Mouse (Mus musculus) heart, adult 2 months (tissue): Measurements from ENCODE around the gene Palld. TPM values are rescaled to one million over a fixed set of nuclear protein-coding genes. Genes with fewer than 3 reads are reported as not detected.

Experiments used
- DNase-seq, 2 experiments: peaks; one replicate each; pipeline ENCODE4 v3.0.0; 2021
- H3K27ac ChIP-seq: fragments of 200-600 bp; 2 replicates; pipeline ENCODE4 v1.8.1; 2022
- H3K27me3 ChIP-seq: fragments of 200-500 bp; 2 replicates; pipeline ENCODE4 v1.6.1; 2012; ENCODE audit warnings: mild to moderate bottlenecking, low read length, inconsistent platforms, mixed read lengths; ENCODE audit not compliant: control insufficient read depth, insufficient read depth
- H3K36me3 ChIP-seq: fragments of 200-500 bp; 2 replicates; pipeline ENCODE4 v1.6.1; 2012; ENCODE audit warnings: low read length, inconsistent platforms; ENCODE audit not compliant: control insufficient read depth, insufficient read depth
- H3K4me1 ChIP-seq: fragments of 200-500 bp; 2 replicates; pipeline ENCODE4 v1.6.1; 2011; ENCODE audit warnings: low read length; ENCODE audit not compliant: control insufficient read depth, insufficient read depth
- H3K4me3 ChIP-seq: fragments of 200-600 bp; 2 replicates; pipeline ENCODE4 v1.8.1; 2022
- H3K79me2 ChIP-seq: fragments of 200-500 bp; replicated peaks from 2 replicates; pipeline ENCODE4 v1.6.1; 2012; ENCODE audit warnings: mild to moderate bottlenecking, inconsistent platforms, low read length, moderate library complexity, mixed read lengths; ENCODE audit not compliant: control insufficient read depth, insufficient read depth
- H3K9ac ChIP-seq: fragments of 200-500 bp; 2 replicates; pipeline ENCODE4 v1.6.1; 2012; ENCODE audit warnings: low read depth, mild to moderate bottlenecking, control low read depth, inconsistent platforms, low read length, mixed read lengths
- CTCF ChIP-seq: fragments of 200-600 bp; IDR thresholded peaks from 2 replicates; pipeline ENCODE4 v1.8.1; 2022; ENCODE audit warnings: antibody characterized with exemption, mild to moderate bottlenecking, moderate library complexity
- EP300 ChIP-seq: fragments of 200-500 bp; IDR thresholded peaks from 2 replicates; pipeline ENCODE4 v1.6.1; 2011; ENCODE audit warnings: low read depth, low read length, control low read depth; ENCODE audit not compliant: insufficient read depth
- POLR2A ChIP-seq: fragments of 200-500 bp; IDR thresholded peaks from 2 replicates; pipeline ENCODE4 v1.6.1; 2011; ENCODE audit warnings: mild to moderate bottlenecking, low read depth, low read length, control low read depth; ENCODE audit not compliant: insufficient read depth
- WGBS: fragments of 180-500 bp; shearing (Covaris S2); methylation state at CpG from one replicate; pipeline ENCODE4 v1.1.7; 2018; 5-methylcytosine and 5-hydroxymethylcytosine counted together
- intact Hi-C: fragments of 180-260 bp; cut with DNase I; formaldehyde crosslinking; loops from one replicate; pipeline ENCODE4 v1.15.1; 2025
- polyA plus RNA-seq: library from polyadenylated mRNA; depleted of rRNA; stranded (reverse); fragments of >200 nt; gene quantifications from 2 replicates; pipeline ENCODE4 v1.2.3, GENCODE M21; 2012
- total RNA-seq, 2 experiments: library from RNA; stranded (reverse); gene quantifications; 2 replicates each; pipeline ENCODE4 v1.2.3; 2021

The Palld gene
- total and polyA plus RNA-seq, 3 experiments: 60.3 to 188 (median 169) TPM

DNA sequence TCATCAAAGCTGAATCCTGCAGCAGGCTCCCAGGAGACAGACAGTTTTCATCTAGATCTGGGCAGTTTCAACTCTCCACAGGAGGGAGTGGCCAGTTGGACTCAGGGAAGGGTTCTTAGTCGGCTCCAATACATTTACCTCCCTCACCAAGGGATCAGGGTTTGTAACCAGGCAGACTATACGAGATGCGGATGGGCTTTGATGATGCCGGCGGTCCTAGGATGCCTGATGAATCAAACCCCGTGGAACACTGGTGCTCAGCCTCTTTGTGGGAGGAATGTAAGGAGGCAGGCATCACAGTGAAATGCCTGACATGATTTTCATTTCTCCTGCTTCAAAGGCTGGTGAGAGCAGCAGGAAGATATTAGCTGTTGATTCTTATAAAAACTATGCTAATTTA is 347.1 kb downstream of the Palld start:
- Histone ChIP-seq H3K27ac (no peak overlapping the region), H3K4me1 (peaks cover 22% of the 10 kb centered on the region), H3K4me3 (no peak overlapping the region), H3K9ac (no peak overlapping the region), H3K79me2 (no peaks in the 10 kb centered on the region), H3K27me3 (no peaks in the 10 kb centered on the region), H3K36me3 (peaks cover 13% of the 10 kb centered on the region)
- intact Hi-C loops: loop anchor here (5.0 kb wide), 1 partner anchor 62 kb away; no protein-coding TSS in a partner anchor
- no peak for DNase-seq
- TF ChIP-seq CTCF (no peak), EP300 (no peak), POLR2A (no peak)
- 57% methylated on average over 6 of the region's 6 CpGs for WGBS

DNA sequence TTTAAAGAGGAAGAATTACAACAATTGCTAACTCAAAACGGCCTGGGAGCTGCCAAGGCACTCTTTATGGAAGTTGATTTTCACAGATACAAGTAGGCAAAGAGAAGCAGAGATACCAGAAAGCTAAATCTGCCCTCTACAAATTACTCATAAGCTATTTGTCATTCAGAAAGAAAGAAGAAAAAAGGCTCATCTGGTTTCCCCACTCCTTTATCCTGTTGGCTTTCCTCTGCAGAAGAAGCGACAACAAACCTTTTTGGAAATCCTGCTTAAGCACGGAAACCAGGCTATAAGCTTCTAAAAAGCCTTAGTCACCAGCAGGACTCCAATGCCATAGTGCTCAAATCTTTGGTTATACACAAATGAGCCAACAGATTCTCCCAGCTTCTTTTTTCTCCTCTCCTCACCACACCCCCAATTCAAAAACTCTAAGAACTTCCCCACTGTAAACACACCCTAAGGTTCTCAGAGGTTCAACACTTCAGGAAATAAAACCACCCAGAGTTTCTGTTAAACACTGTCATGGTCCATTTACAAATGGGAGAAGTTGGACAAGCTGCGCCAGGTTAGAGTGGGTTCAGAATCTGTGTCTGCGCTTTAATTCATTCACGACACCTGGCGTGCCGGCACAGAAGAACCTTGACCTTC is 349.6 kb downstream of the Palld start:
- Histone ChIP-seq H3K27ac (no peak overlapping the region), H3K9ac (no peak overlapping the region), H3K4me3 (no peak overlapping the region), H3K36me3 (peaks cover 9% of the 10 kb centered on the region; the same call in 1 of the 2 replicates), H3K27me3 (no peaks in the 10 kb centered on the region), H3K4me1 (peaks cover 11% of the 10 kb centered on the region), H3K79me2 (no peaks in the 10 kb centered on the region; the same call in 1 of the 2 replicates)
- intact Hi-C loops: loop anchor here (5.0 kb wide), 1 partner anchor 34 kb away; no protein-coding TSS in a partner anchor
- TF ChIP-seq CTCF (no peak), POLR2A (no peak), EP300 (no peak)
- WGBS: 89% methylated on average over 8 of the region's 8 CpGs
- DNase-seq: no peak

DNA sequence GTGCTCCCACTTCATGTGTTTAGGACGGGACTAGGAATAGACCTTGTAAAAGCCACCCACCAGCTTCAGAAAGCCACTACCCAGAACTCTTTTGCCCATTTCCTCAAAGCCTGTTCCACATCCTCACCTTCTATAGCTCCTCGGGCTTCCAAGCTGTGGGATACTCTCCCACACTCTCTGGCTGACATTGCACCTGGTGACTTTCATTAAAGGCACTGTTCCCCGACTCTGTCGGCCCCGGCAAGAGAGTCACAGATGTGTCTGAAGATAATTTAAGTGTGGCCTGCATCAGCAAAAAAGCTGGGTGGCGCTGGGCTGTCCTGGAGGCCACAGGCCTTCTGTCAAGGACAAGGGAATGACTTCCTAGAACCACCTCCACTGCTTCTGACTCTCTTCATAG is 350.3 kb downstream of the Palld start:
- TF ChIP-seq CTCF (no peak), POLR2A (no peak), EP300 (no peak)
- H3K4me3 ChIP-seq: no peak overlapping the region
- peaks cover 7% of the 10 kb centered on the region; the same call in 1 of the 2 replicates for H3K36me3 ChIP-seq
- no peaks in the 10 kb centered on the region for H3K27me3 ChIP-seq
- no peak overlapping the region for H3K9ac ChIP-seq
- DNase-seq: no peak
- WGBS: 67% methylated on average over 6 of the region's 6 CpGs
- intact Hi-C loops: loop anchor here (5.0 kb wide), 1 partner anchor 35 kb away; no protein-coding TSS in a partner anchor
- no peaks in the 10 kb centered on the region; the same call in 1 of the 2 replicates for H3K79me2 ChIP-seq
- peaks cover 7% of the 10 kb centered on the region for H3K4me1 ChIP-seq
- no peak overlapping the region; the same call in 1 of the 2 replicates for H3K27ac ChIP-seq

- Histone ChIP-seq H3K9ac (no peak overlapping the region), H3K79me2 (no peaks in the 10 kb centered on the region; the same call in 1 of the 2 replicates), H3K27me3 (no peaks in the 10 kb centered on the region), H3K27ac (no peak overlapping the region), H3K36me3 (peaks cover 4% of the 10 kb centered on the region; the same call in 1 of the 2 replicates), H3K4me3 (no peak overlapping the region), H3K4me1 (peaks cover 4% of the 10 kb centered on the region; the same call in 1 of the 2 replicates)
- TF ChIP-seq EP300 (no peak), CTCF (peak; percentile 63), POLR2A (no peak)
- WGBS: 65% methylated on average over 27 of the region's 27 CpGs
- no peak for DNase-seq
- intact Hi-C loops: loop anchor here (5.0 kb wide), 1 partner anchor 37 kb away; no protein-coding TSS in a partner anchor
Measured at GRCm38 (mm10) chr8:61550006-61550748, 352.3 kb downstream of the Palld start.

- DNase-seq: no peak
- H3K27ac ChIP-seq: no peak overlapping the region
- intact Hi-C loops: no loop called here
- no peak overlapping the region for H3K9ac ChIP-seq
- peaks cover 4% of the 10 kb centered on the region; the same call in 1 of the 2 replicates for H3K36me3 ChIP-seq
- no peaks in the 10 kb centered on the region for H3K27me3 ChIP-seq
- H3K4me1 ChIP-seq: peaks cover 2% of the 10 kb centered on the region; the same call in 1 of the 2 replicates
- no peaks in the 10 kb centered on the region; the same call in 1 of the 2 replicates for H3K79me2 ChIP-seq
- no peak overlapping the region for H3K4me3 ChIP-seq
- WGBS: 76% methylated on average over 41 of the region's 41 CpGs
- TF ChIP-seq EP300: no peak
- TF ChIP-seq POLR2A: no peak
- TF ChIP-seq CTCF: no peak
Measured at GRCm38 (mm10) chr8:61549585-61549984, 352.9 kb downstream of the Palld start.
